Mouse (Mus musculus) splenic B cell, adult 2 months (primary cell): ENCODE data around the gene Adam12.

ENCODE experiments used
- DNase-seq: peaks from one replicate; pipeline ENCODE4 v3.0.0-alpha.2; 2011; ENCODE audit warnings: low read depth, low spot score
- H3K27me3 ChIP-seq: 2 replicates; pipeline ENCODE4 v1.6.1; 2012; ENCODE audit warnings: mild to moderate bottlenecking, low read length, moderate library complexity, mixed read lengths; ENCODE audit not compliant: control insufficient read depth, poor library complexity, insufficient read depth, severe bottlenecking
- H3K36me3 ChIP-seq: 2 replicates; pipeline ENCODE4 v1.6.1; 2012; ENCODE audit warnings: mild to moderate bottlenecking, low read length, moderate library complexity, mixed read lengths; ENCODE audit not compliant: control insufficient read depth, poor library complexity, insufficient read depth, severe bottlenecking

Gene Adam12

DNA sequence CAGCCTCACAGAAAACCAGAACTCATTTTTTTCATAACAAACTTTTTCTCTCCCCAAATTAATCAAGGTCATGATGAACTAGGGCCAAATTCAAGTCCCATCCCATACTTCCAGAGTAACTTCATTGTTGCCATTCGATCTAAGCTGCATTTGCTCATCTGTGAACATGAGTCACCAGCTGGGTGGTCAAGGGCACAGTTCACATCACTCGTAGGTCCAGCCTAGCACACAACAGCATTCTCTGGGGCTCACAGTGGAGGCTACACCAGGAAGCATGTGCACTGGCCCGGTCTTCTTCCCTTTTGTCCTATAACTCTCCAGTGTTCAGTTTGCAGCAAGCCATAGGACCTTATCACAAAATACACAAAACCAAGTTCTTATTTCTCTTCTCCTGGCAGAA is 84.4 kb downstream of the Adam12 start:
- H3K27me3 ChIP-seq: no peaks in the 10 kb centered on the region
- no peak for DNase-seq
- no peaks in the 10 kb centered on the region for H3K36me3 ChIP-seq

DNA sequence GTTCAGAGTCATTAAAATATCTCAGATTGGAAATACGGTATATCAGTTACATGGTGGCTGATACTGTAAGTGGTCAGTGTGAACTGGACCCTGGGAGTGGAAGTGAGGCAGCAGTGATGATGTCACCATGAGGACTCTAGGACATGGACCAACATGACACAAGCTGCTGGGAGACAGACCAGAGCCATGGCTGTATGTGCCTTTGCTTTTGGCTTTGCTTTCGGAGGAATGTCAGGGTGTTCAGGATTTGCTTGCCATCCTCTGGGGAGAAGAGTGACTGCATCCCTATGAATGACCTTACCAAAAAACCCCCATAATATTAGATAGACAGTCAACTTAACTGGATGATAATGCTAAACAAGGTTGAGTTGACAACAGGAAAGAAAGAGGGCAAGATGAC is 85.1 kb downstream of the Adam12 start:
- no peak for DNase-seq
- Histone ChIP-seq H3K36me3 (no peaks in the 10 kb centered on the region), H3K27me3 (no peaks in the 10 kb centered on the region)

DNA sequence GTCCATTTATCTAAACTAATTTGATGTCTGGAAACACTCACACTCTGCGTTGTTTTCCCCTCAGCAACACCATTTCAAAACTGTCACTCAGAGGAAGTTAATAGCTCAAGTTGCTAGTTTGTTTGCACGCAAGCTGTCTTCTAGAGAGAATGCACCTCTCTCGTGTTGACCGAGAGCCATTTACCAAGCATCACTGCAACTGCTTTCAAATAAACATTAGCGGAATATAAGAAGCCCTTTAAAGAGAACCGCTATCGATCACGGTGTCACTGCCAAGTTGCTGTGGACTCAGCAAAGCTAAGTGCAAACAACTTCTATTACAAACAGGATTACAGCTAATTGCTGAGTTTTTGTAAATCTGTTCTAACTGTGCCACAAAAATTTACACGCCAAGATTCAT is 87.8 kb downstream of the Adam12 start:
- no peaks in the 10 kb centered on the region for H3K36me3 ChIP-seq
- no peak for DNase-seq
- H3K27me3 ChIP-seq: no peaks in the 10 kb centered on the region

DNA sequence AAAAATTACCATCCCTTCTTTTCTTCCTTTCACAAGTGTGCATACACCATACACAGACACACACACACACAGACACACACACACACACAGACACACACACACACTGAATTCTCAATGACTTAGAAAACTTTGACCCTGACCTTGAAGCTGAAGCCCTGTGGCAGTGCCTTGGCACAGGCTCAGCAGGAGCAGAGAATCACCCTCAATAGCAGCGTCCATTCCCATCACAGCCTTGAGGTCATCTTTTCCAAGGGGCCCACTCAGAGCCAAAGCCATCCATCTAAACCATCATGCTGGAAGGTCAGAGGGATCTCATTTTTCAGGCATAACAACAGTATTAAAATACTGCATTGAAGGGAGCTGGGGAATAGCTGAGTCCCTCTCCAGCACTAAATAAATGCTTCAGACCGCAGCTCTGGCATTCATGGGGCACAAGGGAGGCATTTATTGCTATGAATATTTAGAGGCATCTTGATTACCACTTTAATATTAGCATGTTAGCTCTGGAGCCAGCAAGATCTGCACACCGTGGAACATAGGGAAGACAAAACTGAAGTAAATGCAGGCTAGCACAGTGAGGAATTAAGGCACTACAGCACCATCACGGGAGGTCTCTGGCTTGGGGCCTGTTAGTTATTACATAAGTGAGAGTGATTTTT is 92.5 kb downstream of the Adam12 start:
- no peak for DNase-seq
- no peaks in the 10 kb centered on the region for H3K27me3 ChIP-seq
- H3K36me3 ChIP-seq: no peaks in the 10 kb centered on the region

DNA sequence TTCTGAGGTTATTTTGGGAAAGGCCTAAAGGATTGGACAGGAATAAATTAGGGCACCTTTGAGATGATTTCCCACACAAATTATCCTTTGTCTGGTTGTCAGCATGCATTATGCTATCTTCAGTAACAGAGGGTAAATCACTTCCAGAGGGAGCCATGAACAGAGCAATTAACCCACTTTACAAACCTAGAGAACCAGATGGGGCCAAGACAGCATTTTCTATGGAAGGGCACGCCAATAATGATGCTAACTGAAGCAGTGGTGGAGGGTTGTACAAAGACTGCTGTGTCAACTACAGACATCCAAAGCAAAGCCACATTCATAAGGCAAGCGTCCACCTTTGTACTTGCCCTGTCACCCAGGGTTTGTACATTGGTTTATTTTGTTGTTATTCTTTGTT is 99.6 kb downstream of the Adam12 start:
- Histone ChIP-seq H3K27me3 (no peaks in the 10 kb centered on the region), H3K36me3 (no peaks in the 10 kb centered on the region)
- no peak for DNase-seq

DNA sequence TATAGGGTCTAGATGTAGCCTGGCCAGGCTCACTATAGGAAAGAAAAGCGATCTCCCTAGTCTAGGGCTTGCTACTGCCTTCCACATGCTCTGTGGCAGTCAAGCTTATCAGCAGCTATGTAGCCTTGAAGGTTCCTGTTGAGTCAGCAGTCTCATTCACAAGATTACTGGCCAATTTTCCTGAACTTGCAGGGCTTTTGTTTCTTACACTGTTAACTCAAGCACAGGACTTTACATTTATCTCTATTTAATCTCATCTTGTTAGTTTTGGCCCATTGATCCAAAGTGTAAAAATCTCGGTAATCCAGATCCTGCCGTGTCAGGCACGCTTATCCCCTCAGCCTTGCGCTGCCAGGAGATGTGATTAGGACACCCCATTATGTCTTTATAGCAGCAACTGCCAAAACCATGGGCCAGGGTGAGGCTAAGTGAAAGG is 103.8 kb downstream of the Adam12 start:
- DNase-seq: no peak
- no peaks in the 10 kb centered on the region for H3K36me3 ChIP-seq

DNA sequence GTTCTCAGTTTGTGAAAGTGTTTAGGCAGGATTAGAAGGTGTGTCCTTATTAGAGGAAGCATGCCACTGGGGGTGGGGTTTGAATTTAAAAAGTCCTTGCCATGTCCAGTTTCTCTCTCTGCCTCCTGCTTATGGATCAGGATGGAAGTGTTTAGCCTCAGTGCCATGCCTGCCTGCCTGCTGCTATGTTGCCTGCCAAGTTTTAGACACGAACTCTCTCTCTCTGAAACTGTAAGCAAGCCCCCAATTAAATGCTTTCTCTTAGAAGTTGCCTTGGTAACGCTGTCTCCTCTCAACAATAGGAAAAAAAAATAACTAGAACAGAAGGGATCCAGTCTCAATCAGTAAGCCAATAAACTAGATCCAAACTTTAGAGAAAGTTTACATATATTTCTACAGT is 110.5 kb downstream of the Adam12 start:
- Histone ChIP-seq H3K36me3 (no peaks in the 10 kb centered on the region), H3K27me3 (no peaks in the 10 kb centered on the region)
- DNase-seq: no peak

More for the DNA sequence above, 103.8 kb downstream of the Adam12 start:
- no peaks in the 10 kb centered on the region for H3K27me3 ChIP-seq

DNA sequence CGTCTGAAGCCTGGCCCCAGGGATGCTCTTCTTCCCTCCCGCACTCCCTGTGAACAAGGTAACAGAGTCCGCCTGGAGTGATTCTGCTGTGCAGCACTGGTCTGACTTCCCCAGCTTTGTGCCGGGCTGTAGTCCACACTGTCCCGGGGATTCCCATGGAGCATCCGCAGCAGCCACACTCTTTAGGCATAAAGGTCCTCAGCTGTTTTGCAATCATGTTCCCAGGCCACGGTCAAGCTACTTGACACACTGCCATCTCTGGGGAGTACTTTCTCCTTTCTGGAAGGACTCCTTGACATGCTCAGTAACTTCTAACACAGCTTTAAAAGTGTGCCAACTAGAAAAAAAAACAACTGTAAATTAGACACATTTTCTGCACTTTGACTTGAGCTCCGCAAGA is 116.5 kb downstream of the Adam12 start:
- Histone ChIP-seq H3K36me3 (no peaks in the 10 kb centered on the region), H3K27me3 (no peaks in the 10 kb centered on the region)
- no peak for DNase-seq

DNA sequence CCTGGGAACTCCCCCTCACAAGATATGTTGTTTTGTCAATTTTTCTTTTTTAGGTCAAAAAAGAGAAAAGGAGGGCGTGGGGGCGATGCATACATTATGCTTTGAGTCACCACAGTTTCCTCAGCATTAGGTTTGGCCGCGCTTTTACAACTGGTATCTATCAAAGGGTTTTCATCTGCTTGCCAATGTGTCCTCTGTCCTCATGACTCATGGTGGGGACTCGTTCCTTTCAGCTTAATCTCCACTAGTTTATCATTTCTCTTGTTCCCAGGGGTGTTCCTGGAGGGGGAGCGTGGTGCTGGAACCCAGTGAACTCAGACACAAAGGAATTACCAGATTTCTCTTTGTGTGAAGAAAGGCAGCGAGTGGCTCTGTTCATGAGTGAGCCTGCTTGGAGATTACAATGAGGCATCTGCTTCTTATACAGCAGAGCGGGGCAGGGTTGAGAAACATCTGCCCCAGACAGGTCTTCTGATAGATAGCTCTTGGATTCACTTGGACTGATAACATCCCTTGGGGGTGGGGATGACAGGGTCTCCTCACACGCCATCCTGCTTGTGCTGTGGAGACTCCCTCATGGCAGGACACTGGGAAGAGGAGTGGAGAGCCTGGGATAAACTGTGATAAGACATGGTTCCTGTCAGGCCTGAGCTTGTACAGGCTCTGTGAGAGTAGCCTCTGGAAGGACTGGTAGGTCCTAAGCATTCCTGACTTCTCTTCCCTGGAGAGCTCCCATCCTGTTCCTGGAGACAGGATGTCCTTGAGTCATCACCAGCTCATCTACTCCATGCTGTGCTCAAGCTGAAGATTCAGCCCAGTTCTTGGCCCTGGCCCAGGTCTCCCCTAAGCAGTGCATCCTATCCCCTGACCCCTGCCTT is 117.4 kb downstream of the Adam12 start:
- DNase-seq: no peak
- H3K36me3 ChIP-seq: no peaks in the 10 kb centered on the region
- H3K27me3 ChIP-seq: no peaks in the 10 kb centered on the region

DNA sequence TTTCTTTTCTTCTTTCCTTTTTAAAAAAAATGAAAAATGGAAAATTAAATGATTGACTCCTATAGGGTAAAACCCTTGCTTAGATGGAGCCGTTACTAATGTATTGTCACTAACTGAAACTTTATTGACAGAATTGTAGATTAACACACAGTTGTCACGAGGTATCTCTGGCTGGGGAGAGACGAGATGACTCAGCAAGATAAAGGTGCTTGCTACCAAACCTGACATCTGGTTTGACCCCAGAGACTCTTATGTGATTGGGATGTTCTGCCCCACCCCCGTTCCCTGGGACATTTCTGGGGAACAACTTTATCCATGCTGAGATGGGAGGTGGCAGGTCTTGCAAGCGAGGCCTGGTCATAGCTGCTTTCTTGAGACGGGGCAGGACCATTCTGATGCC is 118.1 kb downstream of the Adam12 start:
- H3K27me3 ChIP-seq: no peaks in the 10 kb centered on the region
- DNase-seq: no peak
- H3K36me3 ChIP-seq: no peaks in the 10 kb centered on the region

DNA sequence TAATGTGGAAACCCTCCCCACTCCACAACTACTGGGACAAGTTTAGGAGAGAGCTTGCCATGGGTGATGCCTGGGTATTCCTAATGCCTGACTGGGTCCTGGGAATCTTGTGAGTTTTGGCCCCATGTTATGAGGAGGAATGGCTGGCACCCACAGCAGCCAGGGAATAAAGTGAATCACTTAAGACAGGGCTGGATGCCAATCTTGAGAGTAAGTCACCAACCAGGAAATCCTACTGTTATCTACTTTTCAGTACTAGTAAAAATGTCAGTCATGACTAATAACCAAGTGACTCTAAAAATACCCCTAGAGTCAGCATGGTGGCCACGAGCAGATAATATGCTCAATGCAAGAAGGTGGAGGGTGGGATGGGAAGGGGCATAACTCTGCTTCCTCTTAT is 121.8 kb downstream of the Adam12 start:
- DNase-seq: no peak
- Histone ChIP-seq H3K36me3 (no peaks in the 10 kb centered on the region), H3K27me3 (no peaks in the 10 kb centered on the region)

DNA sequence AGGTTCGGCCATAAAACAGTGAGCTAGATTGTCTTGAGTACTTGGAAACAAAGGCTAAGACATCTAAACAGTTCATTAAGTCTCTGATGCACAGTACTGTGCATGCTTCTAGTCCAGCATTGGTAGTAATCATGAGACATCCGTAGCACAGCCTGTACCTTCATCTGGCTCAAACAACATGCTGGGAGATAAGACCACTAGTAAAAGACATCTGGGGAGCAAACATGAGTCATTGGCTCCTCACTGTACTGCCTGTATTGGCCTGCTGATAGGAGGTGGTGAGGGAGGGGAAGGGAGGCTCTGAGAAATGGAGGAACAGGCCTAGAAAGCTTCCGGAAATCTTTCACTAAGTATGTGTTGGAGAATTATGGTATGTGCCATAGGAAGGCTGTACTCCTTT is 124.1 kb downstream of the Adam12 start:
- Histone ChIP-seq H3K36me3 (no peaks in the 10 kb centered on the region), H3K27me3 (no peaks in the 10 kb centered on the region)

DNA sequence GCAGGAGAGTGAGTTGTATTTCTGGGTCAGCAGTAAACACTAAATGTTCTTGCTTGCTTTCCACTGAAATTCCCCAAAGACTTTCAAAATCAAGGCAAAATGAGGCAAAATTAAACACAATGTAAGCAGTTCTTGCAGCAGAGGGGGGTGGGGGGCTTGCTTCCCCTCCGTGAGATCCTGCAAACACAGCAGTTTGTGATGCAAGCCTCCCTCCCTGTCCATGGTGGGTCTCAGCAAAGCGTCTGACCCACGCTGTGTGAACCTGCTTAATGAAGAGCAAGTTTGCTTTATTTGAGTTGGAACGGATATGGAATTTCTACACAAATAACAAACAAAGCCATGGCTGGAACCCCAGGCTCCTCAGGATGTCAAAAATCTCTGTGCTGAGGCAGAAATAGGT is 132.9 kb downstream of the Adam12 start:
- no peak for DNase-seq
- no peaks in the 10 kb centered on the region for H3K36me3 ChIP-seq
- no peaks in the 10 kb centered on the region for H3K27me3 ChIP-seq

More for the DNA sequence above, 124.1 kb downstream of the Adam12 start:
- no peak for DNase-seq

DNA sequence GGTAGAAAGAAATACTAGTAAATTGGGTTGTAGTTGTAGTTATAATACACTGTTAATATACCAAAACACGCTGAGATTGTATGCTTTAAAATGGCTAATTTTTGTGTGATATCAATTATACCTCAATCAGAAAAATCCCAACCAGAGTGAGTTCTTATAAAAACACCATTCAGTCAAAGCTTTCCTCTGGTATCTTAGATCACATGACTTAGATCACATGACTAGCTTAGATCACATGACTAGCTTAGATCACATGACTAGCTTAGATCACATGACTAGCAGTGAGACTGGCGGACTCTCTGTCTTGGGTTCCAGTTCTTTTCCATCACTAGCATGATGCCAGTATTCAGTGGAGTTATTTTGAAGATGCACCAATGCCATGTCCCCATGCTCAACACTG is 134.1 kb downstream of the Adam12 start:
- no peaks in the 10 kb centered on the region for H3K36me3 ChIP-seq
- no peaks in the 10 kb centered on the region for H3K27me3 ChIP-seq
- no peak for DNase-seq

DNA sequence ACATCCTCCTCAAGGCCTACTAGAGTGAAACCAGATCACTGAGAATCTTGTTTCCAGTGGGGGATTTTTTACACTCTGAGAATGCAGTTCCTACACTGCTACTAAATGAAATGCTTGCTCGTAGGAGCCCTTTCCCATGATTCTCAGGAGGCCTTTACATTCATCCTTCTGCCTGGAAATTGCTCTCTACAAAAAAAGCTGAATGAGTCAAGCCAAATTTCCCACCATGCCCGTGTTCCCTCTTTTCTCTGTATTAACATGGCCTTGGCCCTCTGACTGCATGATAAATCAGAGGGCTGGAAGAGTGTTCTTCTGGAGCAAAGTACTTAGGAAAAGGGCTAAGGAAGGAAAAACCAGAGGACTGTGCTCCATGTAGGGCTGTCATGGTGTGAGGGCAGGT is 138.1 kb downstream of the Adam12 start:
- no peaks in the 10 kb centered on the region for H3K27me3 ChIP-seq
- H3K36me3 ChIP-seq: no peaks in the 10 kb centered on the region
- DNase-seq: no peak
